Mouse (Mus musculus): ENCODE measurements around the gene Cfap65.

DNA sequence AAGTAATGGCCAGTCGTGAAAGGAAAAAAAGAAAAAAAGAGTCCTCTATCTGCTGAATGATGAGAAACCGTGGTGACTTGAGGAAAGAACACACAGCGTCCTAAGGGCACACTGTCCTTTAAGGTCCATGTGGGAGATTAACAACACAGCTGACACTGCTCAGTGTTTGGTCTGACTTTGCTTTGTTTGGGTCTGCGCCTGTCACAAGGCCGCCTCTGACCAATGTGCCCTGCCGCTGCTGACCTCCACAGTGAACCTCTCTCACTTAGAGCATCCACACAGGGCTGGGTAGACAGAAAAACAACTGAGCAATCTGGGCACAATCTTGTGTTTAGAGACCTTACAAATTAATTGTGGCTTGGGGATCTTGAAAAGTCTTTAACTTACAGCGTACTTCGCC lies 41.6 kb upstream of the Cfap65 start:
- TF ChIP-seq CTCF (IDR thresholded peaks at IDR 0.05; ENCODE audit: extremely low read depth, insufficient read length, insufficient replicate concordance, low read depth, low read length) (no peak), POLR2A (IDR thresholded peaks at IDR 0.05; ENCODE audit: low read depth, low read length) (no peak)
